Mouse (Mus musculus): Measurements from ENCODE around the gene Mvb12b. TPM values are rescaled to one million over a fixed set of nuclear protein-coding genes. Genes with fewer than 3 reads are reported as not detected.

The Mvb12b gene
- polyA plus RNA-seq, 1 experiment from 2014 or later, result 15.7 TPM

DNA sequence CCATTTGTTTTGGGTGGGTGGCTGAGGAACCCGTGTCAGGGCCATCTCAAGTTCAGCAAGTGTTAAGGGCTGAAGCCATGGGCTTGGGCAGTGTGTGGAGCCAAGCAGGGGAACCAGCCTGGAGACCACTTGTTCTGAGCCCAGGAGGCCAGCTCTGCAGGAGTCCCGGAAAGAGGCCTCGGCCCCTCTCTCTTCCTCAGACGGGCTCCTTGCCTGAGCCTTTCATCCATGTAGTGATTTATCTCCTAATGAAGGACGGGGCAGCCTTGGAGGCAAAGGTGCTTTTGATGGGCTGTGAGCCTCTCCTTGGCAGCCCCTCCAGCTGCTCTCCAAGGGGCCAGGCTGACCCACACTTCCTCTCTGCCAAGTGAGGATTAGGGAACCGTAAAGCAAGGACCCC lies 204.7 kb downstream of the Mvb12b start:
- H3K36me3 ChIP-seq, result no peaks in the 10 kb centered on the region
- ATAC-seq, result no peak
- no peak overlapping the region for H3K4me2 ChIP-seq (replicated peaks)
- H3K4me3 ChIP-seq (replicated peaks), result no peak overlapping the region
- H3K27me3 ChIP-seq (replicated peaks), result 0 out of 2 replicates have a peak, but pooled peaks cover 7% of the 10 kb centered on the region
- no peaks in the 10 kb centered on the region for H3K9me3 ChIP-seq
- no peak overlapping the region for H3K27ac ChIP-seq
- no peaks in the 10 kb centered on the region for H3K4me1 ChIP-seq (replicated peaks)
- WGBS, result 41% methylated on average over 6 of the region's 6 CpGs
- H3K9ac ChIP-seq, result no peak overlapping the region

GRCm38 (mm10) chr2:33682219-33682618 lies 205.5 kb downstream of the Mvb12b start:
- Histone ChIP-seq H3K4me2 (replicated peaks) (no peak overlapping the region), H3K36me3 (no peaks in the 10 kb centered on the region), H3K27me3 (replicated peaks) (0 out of 2 replicates have a peak, but pooled peaks cover 7% of the 10 kb centered on the region), H3K9ac (no peak overlapping the region), H3K4me3 (replicated peaks) (no peak overlapping the region), H3K4me1 (replicated peaks) (no peaks in the 10 kb centered on the region), H3K9me3 (no peaks in the 10 kb centered on the region), H3K27ac (no peak overlapping the region)
- WGBS, result 13% methylated on average over 4 of the region's 4 CpGs
- ATAC-seq, result no peak

Other genes starting within 250 kb of the Mvb12b start
- gene Lmx1b, start 247.4 kb downstream of the Mvb12b start, polyA plus RNA-seq (2015; fragmentation: Nextera tagmentation; extraction: Ambion mirVana), result 0.05 TPM in 1 of 2 replicates, not detected in the other

Measured in intestine, embryonic 15.5 days (tissue).